9 mouse cellular contexts compared by ENCODE assay signal in the genomic region with DNA sequence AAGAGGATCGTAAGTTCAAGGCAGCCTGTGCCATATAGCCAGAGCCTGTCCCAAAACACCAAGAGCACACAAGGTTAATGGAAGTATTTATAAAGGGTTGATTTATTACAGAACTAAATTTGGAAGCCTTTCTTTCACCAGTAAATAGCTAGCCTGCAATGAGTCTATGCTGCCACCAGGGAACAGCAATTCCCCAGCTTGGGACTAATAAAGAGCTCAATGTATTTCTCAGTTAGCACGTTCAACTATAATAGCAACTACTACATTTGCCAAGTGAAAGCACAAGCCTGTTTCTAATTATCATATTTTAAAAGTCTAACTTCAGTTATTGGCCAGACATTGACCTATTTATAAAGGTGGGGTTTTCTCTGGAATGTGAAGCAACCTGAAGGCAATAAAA. TPM values are rescaled to one million over a fixed set of nuclear protein-coding genes. Genes with fewer than 3 reads are reported as not detected.
DNase-seq lines count a peak whose midpoint lies in the region; ATAC-seq and TF ChIP-seq lines count a peak whose summit lies in the region.
"Had no signal": no experiment of that assay in that cellular context is flagged by ENCODE, and none has a peak within 500 bp of the region (broad histone marks: within the 10 kb centered on the region; RNA-seq: fewer than 3 reads in every experiment).

No protein-coding gene starts in this region.

- peak; percentile 19 for DNase-seq in kidney, adult 2 months
- DNase-seq in kidney, adult 11 months: no peak
- peak; percentile 60 for DNase-seq in R1 (ENCODE audit: low read depth, low spot score)
- peak; percentile 2 for DNase-seq in induced T-regulatory cell, adult 2 months (ENCODE audit: low read depth)
- no peak for DNase-seq in spleen, adult 18-20 months
- DNase-seq in spleen, postnatal 36 days (ENCODE audit: low spot score in 2 of 2): no peak

- H3K9me3 ChIP-seq in E14TG2a.4 (ENCODE audit: low read length): no peaks in the 10 kb centered on the region
- H3K9me3 ChIP-seq: embryonic facial prominence, embryonic 13.5 days had no signal

- peak; percentile 89 for ATAC-seq in megakaryocyte-erythroid progenitor cell, adult 5-6 weeks (replicated peaks; ENCODE audit: low FRiP score, low TSS enrichment, poor library complexity, severe bottlenecking)

- 0 out of 2 replicates have a peak, but pooled peaks have one; percentile 16 for TF ChIP-seq CTCF in kidney, adult 2 months (conservative IDR thresholded peaks at IDR 0.05; ENCODE audit: insufficient read depth, insufficient read length, low read depth, low read length)
- TF ChIP-seq CTCF in E14TG2a.4 (conservative IDR thresholded peaks at IDR 0.05; ENCODE audit: low read length): peak; percentile 79

- H3K27ac ChIP-seq in kidney, adult 2 months (ENCODE audit: insufficient read depth, low read depth, low read length): no peak overlapping the region

- 30% methylated on average over 2 of the region's 2 CpGs for WGBS in kidney, adult 2 months

- no peaks in the 10 kb centered on the region for H3K27me3 ChIP-seq in kidney, adult 2 months (replicated peaks; ENCODE audit: control insufficient read depth, insufficient read depth, low read length)
- H3K27me3 ChIP-seq in E14TG2a.4 (ENCODE audit: insufficient read depth, low read length): no peaks in the 10 kb centered on the region
- H3K27me3 ChIP-seq: embryonic facial prominence, embryonic 13.5 days had no signal

- H3K4me3 ChIP-seq in kidney, adult 2 months (ENCODE audit: insufficient read depth, low read depth, low read length): no peak overlapping the region
- no peak overlapping the region for H3K4me3 ChIP-seq in E14TG2a.4 (replicated peaks; ENCODE audit: low read length)
- H3K4me3 ChIP-seq: embryonic facial prominence, embryonic 13.5 days had no signal

- TF ChIP-seq POLR2A in kidney, adult 2 months (IDR thresholded peaks at IDR 0.05; ENCODE audit: low read depth, low read length): no peak

- H3K36me3 ChIP-seq in kidney, adult 2 months (ENCODE audit: control insufficient read depth, insufficient read depth, low read length): no peaks in the 10 kb centered on the region
- no peaks in the 10 kb centered on the region for H3K36me3 ChIP-seq in E14TG2a.4 (ENCODE audit: insufficient read depth, low read length)
- H3K36me3 ChIP-seq: embryonic facial prominence, embryonic 13.5 days had no signal

- 0 out of 2 replicates have a peak, but pooled peaks cover 2% of the 10 kb centered on the region for H3K4me1 ChIP-seq in kidney, adult 2 months (ENCODE audit: control insufficient read depth, insufficient read depth, low read length)
- peaks cover 12% of the 10 kb centered on the region for H3K4me1 ChIP-seq in E14TG2a.4 (replicated peaks; ENCODE audit: low read depth, low read length)

RNA-seq across cellular contexts. Expression of a gene that starts 30.8 kb away (rescaled TPM):
- 0.43 and 1.4 TPM in 2 replicates for polyA plus RNA-seq in kidney, adult 2 months (2012; rRNA removed)
- total RNA-seq in megakaryocyte-erythroid progenitor cell, adult 5-6 weeks (2014; fragmentation: Nextera tagmentation): 1.7 and 10.1 TPM in 2 replicates
- total RNA-seq in megakaryocyte-erythroid progenitor cell, adult 5-6 weeks (2017): 27.3 and 65.3 TPM in 2 replicates

RNA-seq across cellular contexts. Expression of a gene that starts 31.6 kb away (rescaled TPM):
- 6.5 and 7.3 TPM in 2 replicates for polyA plus RNA-seq in kidney, adult 2 months (2012; rRNA removed)
- 0.70 and 0.92 TPM in 2 replicates for total RNA-seq in megakaryocyte-erythroid progenitor cell, adult 5-6 weeks (2014; fragmentation: Nextera tagmentation)
- total RNA-seq in megakaryocyte-erythroid progenitor cell, adult 5-6 weeks (2017): 2.0 and 2.7 TPM in 2 replicates

Comparison
In these comparisons a context has a peak if more than half of its experiments do, and no peak if none do; other contexts are left out.
1. DNase-seq: peak in kidney, adult 2 months (single experiment), R1 (single experiment) and induced T-regulatory cell, adult 2 months (single experiment); none in kidney, adult 11 months (single experiment), spleen, adult 18-20 months (0 of 2) and spleen, postnatal 36 days (0 of 2).